Mouse (Mus musculus) neural tube, embryonic 11.5 days (tissue): ENCODE measurements at regions not wholly inside any gene's neighbourhood (a gene's known extent, or its start where the extent isn't known, plus 50 kb on each side); places are given as distances from the start of the nearest gene placed in this dataset.

Experiments
- ATAC-seq: fragments of 200-750 bp; cut with Nextera tagmentation; 2 replicates; pipeline ENCODE4 v1.8.0; 2017; ENCODE audit warnings: moderate number of reproducible peaks, mild to moderate bottlenecking, moderate TSS enrichment, moderate library complexity; ENCODE audit not compliant: insufficient read depth, low FRiP score, low TSS enrichment
- DNase-seq: peaks from one replicate; pipeline ENCODE4 v3.0.0-alpha.2; 2015; ENCODE audit warnings: low spot score
- H3K27ac ChIP-seq: fragments of 300-500 bp; sonication (generic); 2 replicates; pipeline ENCODE4 v1.5.1; 2014; ENCODE audit warnings: low read depth, mild to moderate bottlenecking, low read length
- H3K27me3 ChIP-seq: fragments of 300-500 bp; sonication (generic); 2 replicates; pipeline ENCODE4 v1.6.1; 2014; ENCODE audit warnings: mild to moderate bottlenecking, low read length, mixed read lengths; ENCODE audit not compliant: control insufficient read depth, insufficient read depth
- H3K36me3 ChIP-seq: fragments of 300-500 bp; sonication (generic); 2 replicates; pipeline ENCODE4 v1.6.1; 2014; ENCODE audit warnings: mild to moderate bottlenecking, low read length, moderate library complexity, mixed read lengths; ENCODE audit not compliant: control insufficient read depth, insufficient read depth
- H3K4me1 ChIP-seq: fragments of 300-500 bp; sonication (generic); 2 replicates; pipeline ENCODE4 v1.6.1; 2014; ENCODE audit warnings: low read length, mixed read lengths; ENCODE audit not compliant: control insufficient read depth, insufficient read depth
- H3K4me2 ChIP-seq: fragments of 300-500 bp; sonication (generic); 2 replicates; pipeline ENCODE4 v1.6.1; 2014; ENCODE audit warnings: low read depth, mild to moderate bottlenecking, moderate library complexity
- H3K4me3 ChIP-seq: fragments of 300-500 bp; sonication (generic); 2 replicates; pipeline ENCODE4 v1.5.1; 2014; ENCODE audit warnings: low read depth, low read length
- H3K9ac ChIP-seq: fragments of 300-500 bp; sonication (generic); 2 replicates; pipeline ENCODE4 v1.6.1; 2014; ENCODE audit warnings: mild to moderate bottlenecking, low read length
- H3K9me3 ChIP-seq: fragments of 300-500 bp; sonication (generic); 2 replicates; pipeline ENCODE4 v1.6.1; 2016; ENCODE audit warnings: low read length; ENCODE audit not compliant: control insufficient read depth
- WGBS: fragments of 180-500 bp; shearing (Covaris S2); extraction: QIAGEN DNeasy Blood & Tissue Kit; methylation state at CpG from one replicate; pipeline ENCODE4 v1.1.7; 2014; 5-methylcytosine and 5-hydroxymethylcytosine counted together

- no peak for ATAC-seq
- Histone ChIP-seq H3K36me3 (no peaks in the 10 kb centered on the region), H3K9me3 (no peaks in the 10 kb centered on the region), H3K4me3 (no peak overlapping the region), H3K4me1 (peaks cover 2% of the 10 kb centered on the region; the same call in 1 of the 2 replicates), H3K27me3 (no peaks in the 10 kb centered on the region), H3K9ac (no peak overlapping the region), H3K4me2 (no peak overlapping the region), H3K27ac (no peak overlapping the region)
- WGBS = 72% methylated on average over 4 of the region's 4 CpGs
- DNase-seq = no peak
Measured at GRCm38 (mm10) chr2:72794501-72794900, 185.7 kb downstream of the Sp3 start.

DNA sequence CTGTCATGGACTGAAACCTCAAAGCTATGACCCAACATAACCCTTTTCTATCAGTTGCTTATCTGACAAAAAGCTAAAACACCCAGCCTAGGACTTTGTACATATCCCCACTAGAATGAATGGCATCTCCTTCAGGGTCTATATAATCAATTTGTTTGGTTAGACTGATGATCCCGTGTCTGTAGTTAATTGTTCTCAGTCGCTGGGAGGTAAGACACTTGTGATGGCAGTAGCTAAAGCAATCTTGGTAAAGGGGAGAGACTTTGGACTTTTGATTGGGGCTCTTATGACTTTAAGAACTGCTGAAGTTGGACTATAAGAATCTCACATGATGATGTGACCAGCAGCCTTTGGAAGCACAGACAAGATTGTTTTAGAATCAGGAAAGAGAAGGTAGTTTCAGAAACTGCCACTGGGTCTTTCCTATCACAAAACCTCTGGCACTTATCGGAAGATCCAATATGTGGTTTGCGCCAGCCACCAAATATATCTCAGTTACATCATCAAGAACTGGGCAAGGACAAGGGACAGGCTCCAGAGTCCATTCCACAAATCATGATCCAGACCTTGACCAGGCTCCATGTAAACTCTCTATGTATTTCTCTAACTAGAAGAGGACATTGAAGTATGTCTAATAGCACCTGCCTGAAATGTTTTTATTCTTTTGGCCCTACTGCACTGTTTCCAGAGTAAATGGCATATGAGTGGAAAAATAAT lies 183.1 kb downstream of the Sp3 start:
- 89% methylated on average over 4 of the region's 4 CpGs for WGBS
- no peak overlapping the region for H3K27ac ChIP-seq
- no peak overlapping the region for H3K4me3 ChIP-seq
- no peaks in the 10 kb centered on the region for H3K36me3 ChIP-seq
- no peaks in the 10 kb centered on the region for H3K27me3 ChIP-seq
- H3K9ac ChIP-seq = no peak overlapping the region
- no peak overlapping the region for H3K4me2 ChIP-seq
- DNase-seq (no peak), ATAC-seq (no peak)
- no peaks in the 10 kb centered on the region for H3K4me1 ChIP-seq
- H3K9me3 ChIP-seq = no peaks in the 10 kb centered on the region

GRCm38 (mm10) chr2:72800696-72801095 lies 179.6 kb downstream of the Sp3 start:
- Histone ChIP-seq H3K36me3 (no peaks in the 10 kb centered on the region), H3K9me3 (no peaks in the 10 kb centered on the region), H3K9ac (no peak overlapping the region), H3K27ac (no peak overlapping the region), H3K27me3 (no peaks in the 10 kb centered on the region), H3K4me3 (no peak overlapping the region), H3K4me1 (no peaks in the 10 kb centered on the region), H3K4me2 (no peak overlapping the region)
- DNase-seq (no peak), ATAC-seq (no peak)
- 74% methylated on average over 7 of the region's 7 CpGs for WGBS

DNA sequence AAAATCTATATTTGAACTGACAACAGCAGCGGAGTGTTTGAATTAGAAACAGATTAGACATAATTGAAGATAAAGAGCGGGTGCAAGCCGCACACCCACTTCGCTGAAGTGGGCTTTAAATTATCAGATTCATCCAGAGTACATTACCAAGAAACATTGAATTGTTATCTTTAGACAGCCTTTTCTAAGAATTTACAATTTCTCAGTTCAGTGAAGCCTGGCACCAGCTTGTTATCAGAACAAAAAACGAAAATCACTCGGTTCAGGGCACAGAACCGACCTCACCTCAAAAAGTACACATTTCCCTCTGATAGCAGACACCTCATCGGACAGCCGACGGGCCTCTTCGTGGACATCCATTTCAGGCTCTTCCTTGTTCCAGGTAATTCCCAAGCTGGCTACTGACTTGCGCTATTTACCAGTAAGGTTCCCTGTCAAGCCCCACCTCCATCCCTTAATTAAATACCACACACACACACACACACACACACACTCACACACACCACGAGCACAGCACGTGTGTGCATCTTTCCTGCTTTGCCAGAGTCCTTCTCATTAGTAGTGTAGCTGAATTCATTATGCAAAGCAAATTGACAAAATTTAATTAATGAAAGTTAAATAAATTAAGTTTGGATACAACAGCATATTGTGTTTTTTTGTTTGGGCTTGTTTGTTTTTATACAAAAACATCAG lies 166.8 kb downstream of the Sp3 start:
- DNase-seq = no peak
- 82% methylated on average over 14 of the region's 14 CpGs for WGBS

GRCm38 (mm10) chr2:72825251-72825650 lies 155.0 kb downstream of the Sp3 start:
- Histone ChIP-seq H3K4me2 (no peak overlapping the region), H3K36me3 (no peaks in the 10 kb centered on the region), H3K27me3 (no peaks in the 10 kb centered on the region), H3K9me3 (no peaks in the 10 kb centered on the region), H3K4me1 (no peaks in the 10 kb centered on the region), H3K9ac (no peak overlapping the region), H3K4me3 (no peak overlapping the region), H3K27ac (no peak overlapping the region)
- DNase-seq = no peak
- 94% methylated on average over 4 of the region's 4 CpGs for WGBS
- ATAC-seq = no peak

More for the DNA sequence above, 166.8 kb downstream of the Sp3 start:
- Histone ChIP-seq H3K36me3 (no peaks in the 10 kb centered on the region), H3K9me3 (no peaks in the 10 kb centered on the region), H3K27ac (no peak overlapping the region), H3K4me1 (no peaks in the 10 kb centered on the region; the same call in 1 of the 2 replicates), H3K27me3 (no peaks in the 10 kb centered on the region), H3K9ac (no peak overlapping the region), H3K4me2 (no peak overlapping the region), H3K4me3 (no peak overlapping the region)
- no peak for ATAC-seq

DNA sequence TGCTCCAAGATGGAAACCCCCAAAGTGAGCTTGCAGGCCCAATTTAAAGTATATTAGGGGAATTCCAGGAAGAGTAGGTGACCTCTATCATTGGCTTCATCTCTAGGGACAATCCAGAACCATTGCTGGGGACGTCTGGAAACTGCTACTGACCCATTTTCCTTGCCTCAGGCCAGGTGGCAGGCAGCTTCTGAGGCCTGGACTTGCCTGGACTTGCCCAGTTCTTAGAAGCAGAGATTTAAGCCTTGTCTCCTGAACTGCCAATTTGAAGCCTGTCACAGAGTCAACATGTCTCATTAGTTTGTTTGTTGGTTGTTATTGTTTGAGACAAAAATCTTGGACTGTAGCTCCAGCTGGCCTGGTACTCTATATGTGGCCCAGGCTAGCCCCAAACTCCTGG lies 151.1 kb downstream of the Sp3 start:
- H3K4me2 ChIP-seq = no peak overlapping the region
- H3K36me3 ChIP-seq = no peaks in the 10 kb centered on the region
- H3K9ac ChIP-seq = no peak overlapping the region
- no peaks in the 10 kb centered on the region for H3K4me1 ChIP-seq
- no peaks in the 10 kb centered on the region for H3K9me3 ChIP-seq
- no peak overlapping the region for H3K27ac ChIP-seq
- 31% methylated on average over 1 of the region's 1 CpGs for WGBS
- no peak overlapping the region for H3K4me3 ChIP-seq
- no peak for ATAC-seq
- DNase-seq = no peak
- no peaks in the 10 kb centered on the region for H3K27me3 ChIP-seq

DNA sequence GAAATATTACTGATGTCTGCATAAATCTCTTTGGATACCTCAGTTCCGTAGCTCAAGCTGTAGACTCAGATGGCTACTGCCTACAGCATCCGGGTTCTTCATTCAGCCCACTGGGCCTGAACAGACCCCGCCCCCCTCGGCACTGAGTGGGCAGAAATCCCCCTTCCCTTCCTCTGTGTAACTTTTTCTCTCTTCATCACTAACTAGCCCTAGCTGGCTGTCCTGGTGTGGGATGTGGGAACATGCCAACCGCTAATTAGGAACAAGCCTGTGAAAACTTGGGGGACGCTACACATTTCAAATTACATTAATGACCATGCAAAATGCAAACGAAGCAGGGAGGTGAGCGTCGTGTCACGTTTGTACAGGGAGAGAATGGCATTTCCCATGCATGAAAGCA lies 147.5 kb downstream of the Sp3 start:
- 87% methylated on average over 10 of the region's 10 CpGs for WGBS
- Histone ChIP-seq H3K27ac (no peak overlapping the region), H3K27me3 (no peaks in the 10 kb centered on the region), H3K9me3 (no peaks in the 10 kb centered on the region), H3K4me2 (no peak overlapping the region), H3K36me3 (no peaks in the 10 kb centered on the region), H3K9ac (no peak overlapping the region), H3K4me3 (no peak overlapping the region), H3K4me1 (no peaks in the 10 kb centered on the region)
- ATAC-seq = no peak
- DNase-seq = no peak

DNA sequence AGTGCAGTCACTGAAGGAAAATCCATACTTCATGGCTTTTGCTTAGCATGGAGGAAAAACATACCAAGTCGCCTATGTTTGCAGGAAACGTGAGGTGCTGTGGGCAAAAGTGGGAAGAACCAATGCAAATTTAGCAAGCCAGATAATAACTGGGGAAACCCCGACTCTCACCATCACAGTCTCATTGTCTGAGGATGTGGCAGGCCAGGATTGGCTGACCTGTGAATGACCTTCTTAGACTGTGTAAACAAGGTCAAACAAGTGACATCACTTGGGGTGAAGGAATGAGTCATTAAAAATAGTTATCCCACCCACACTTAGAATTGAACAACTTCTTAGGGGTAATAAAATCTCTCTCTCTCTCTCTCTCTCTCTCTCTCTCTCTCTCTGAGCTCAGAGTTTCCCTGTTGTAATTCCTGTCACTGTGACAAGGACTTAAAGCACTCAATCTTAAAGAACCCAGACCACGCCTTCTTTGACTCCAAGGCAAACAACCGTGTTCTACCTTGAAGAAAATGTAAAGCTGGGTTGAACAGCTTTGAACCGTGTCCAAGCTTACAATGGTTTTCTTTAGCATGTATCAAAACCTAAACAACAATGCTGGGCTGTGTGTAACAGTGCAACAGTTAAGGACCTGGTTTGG lies 142.0 kb downstream of the Sp3 start:
- 50% methylated on average over 6 of the region's 6 CpGs for WGBS
- DNase-seq = peak; percentile 41
- H3K27ac ChIP-seq = no peak overlapping the region
- no peaks in the 10 kb centered on the region for H3K36me3 ChIP-seq
- no peak overlapping the region for H3K4me2 ChIP-seq
- H3K4me3 ChIP-seq = no peak overlapping the region
- no peaks in the 10 kb centered on the region for H3K4me1 ChIP-seq
- ATAC-seq = no peak
- H3K9me3 ChIP-seq = no peaks in the 10 kb centered on the region
- no peaks in the 10 kb centered on the region for H3K27me3 ChIP-seq
- H3K9ac ChIP-seq = no peak overlapping the region

- DNase-seq = no peak
- Histone ChIP-seq H3K4me3 (no peak overlapping the region), H3K27me3 (no peaks in the 10 kb centered on the region), H3K4me2 (no peak overlapping the region), H3K9ac (no peak overlapping the region), H3K36me3 (no peaks in the 10 kb centered on the region), H3K9me3 (no peaks in the 10 kb centered on the region), H3K27ac (no peak overlapping the region), H3K4me1 (no peaks in the 10 kb centered on the region)
- 86% methylated on average over 5 of the region's 5 CpGs for WGBS
- ATAC-seq = no peak
Measured at GRCm38 (mm10) chr2:72839673-72840072, 140.6 kb downstream of the Sp3 start.
